Mouse (Mus musculus) neural tube, embryonic 11.5 days (tissue): Measurements from ENCODE around the gene Chac1. TPM values are rescaled to one million over a fixed set of nuclear protein-coding genes. Genes with fewer than 3 reads are reported as not detected.

Experiments used
- ATAC-seq: fragments of 200-750 bp; cut with Nextera tagmentation; 2 replicates; pipeline ENCODE4 v1.8.0; 2017; ENCODE audit warnings: moderate number of reproducible peaks, mild to moderate bottlenecking, moderate TSS enrichment, moderate library complexity; ENCODE audit not compliant: insufficient read depth, low FRiP score, low TSS enrichment
- DNase-seq: peaks from one replicate; pipeline ENCODE4 v3.0.0-alpha.2; 2015; ENCODE audit warnings: low spot score
- H3K27ac ChIP-seq: fragments of 300-500 bp; sonication (generic); 2 replicates; pipeline ENCODE4 v1.5.1; 2014; ENCODE audit warnings: low read depth, mild to moderate bottlenecking, low read length
- H3K27me3 ChIP-seq: fragments of 300-500 bp; sonication (generic); 2 replicates; pipeline ENCODE4 v1.6.1; 2014; ENCODE audit warnings: mild to moderate bottlenecking, low read length, mixed read lengths; ENCODE audit not compliant: control insufficient read depth, insufficient read depth
- H3K36me3 ChIP-seq: fragments of 300-500 bp; sonication (generic); 2 replicates; pipeline ENCODE4 v1.6.1; 2014; ENCODE audit warnings: mild to moderate bottlenecking, low read length, moderate library complexity, mixed read lengths; ENCODE audit not compliant: control insufficient read depth, insufficient read depth
- H3K4me1 ChIP-seq: fragments of 300-500 bp; sonication (generic); 2 replicates; pipeline ENCODE4 v1.6.1; 2014; ENCODE audit warnings: low read length, mixed read lengths; ENCODE audit not compliant: control insufficient read depth, insufficient read depth
- H3K4me2 ChIP-seq: fragments of 300-500 bp; sonication (generic); 2 replicates; pipeline ENCODE4 v1.6.1; 2014; ENCODE audit warnings: low read depth, mild to moderate bottlenecking, moderate library complexity
- H3K4me3 ChIP-seq: fragments of 300-500 bp; sonication (generic); 2 replicates; pipeline ENCODE4 v1.5.1; 2014; ENCODE audit warnings: low read depth, low read length
- H3K9ac ChIP-seq: fragments of 300-500 bp; sonication (generic); 2 replicates; pipeline ENCODE4 v1.6.1; 2014; ENCODE audit warnings: mild to moderate bottlenecking, low read length
- H3K9me3 ChIP-seq: fragments of 300-500 bp; sonication (generic); 2 replicates; pipeline ENCODE4 v1.6.1; 2016; ENCODE audit warnings: low read length; ENCODE audit not compliant: control insufficient read depth
- WGBS: fragments of 180-500 bp; shearing (Covaris S2); extraction: QIAGEN DNeasy Blood & Tissue Kit; methylation state at CpG from one replicate; pipeline ENCODE4 v1.1.7; 2014; 5-methylcytosine and 5-hydroxymethylcytosine counted together
- polyA plus RNA-seq: library from polyadenylated mRNA; unstranded; fragments of >200 nt; fragmentation: Nextera tagmentation; extraction: Ambion mirVana; gene quantifications from 2 replicates; pipeline ENCODE4 v1.2.1, GENCODE M21; 2014

Gene Chac1
- polyA plus RNA-seq, result 0.95 and 1.3 TPM in 2 replicates

DNA sequence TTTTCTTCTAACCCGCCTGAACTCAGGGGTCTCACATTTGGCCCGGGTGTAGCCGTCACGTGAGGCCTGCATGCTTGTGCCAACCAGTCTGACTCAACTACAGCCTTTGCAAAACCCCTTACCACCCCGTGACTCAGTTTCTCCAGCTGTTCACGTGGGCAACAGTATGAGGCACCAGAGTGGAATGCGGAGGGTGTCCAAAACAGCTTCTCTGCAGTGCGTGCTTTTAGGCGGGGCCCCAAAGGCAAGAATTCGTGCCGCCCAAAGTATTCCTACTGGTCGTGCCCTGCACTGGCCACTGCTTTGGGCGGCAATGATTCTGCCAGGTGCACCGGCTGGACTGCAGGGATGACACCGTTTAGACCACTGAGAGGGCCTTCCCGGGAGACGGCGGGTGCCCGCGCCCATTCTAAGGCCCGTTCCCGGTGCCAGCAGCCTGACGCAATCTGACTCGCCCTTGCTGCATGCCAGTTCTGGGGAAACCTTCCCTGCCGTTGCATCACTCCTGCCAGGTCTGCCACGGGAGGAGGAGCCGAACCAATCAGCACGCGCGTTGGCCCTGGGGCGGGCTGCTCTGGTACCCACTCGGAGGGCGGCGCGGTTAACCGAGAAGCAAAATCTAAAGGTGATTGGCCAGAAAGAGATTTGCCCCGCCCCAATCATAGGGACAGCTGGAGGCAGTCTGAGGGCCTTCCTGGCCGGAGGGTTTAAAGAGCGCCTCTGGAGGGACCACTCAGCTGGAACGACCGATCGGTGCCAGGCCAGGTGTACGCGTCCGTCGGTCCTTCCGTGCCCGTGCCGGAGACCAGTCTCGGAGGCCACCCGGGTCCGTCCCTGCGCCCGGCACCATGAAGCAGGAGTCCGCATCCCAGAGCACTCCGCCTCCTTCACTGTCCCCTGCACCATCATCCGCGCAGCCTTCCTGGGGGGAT, at the start of gene Chac1:
TSS of gene Chac1 (plus strand) at position 675 of the 932 bp plus-strand sequence.
- whole genome bisulfite sequencing, result 5% methylated on average over 58 of the region's 58 CpGs
- Histone ChIP-seq H3K4me1 (0 out of 2 replicates have a peak, but pooled peaks cover 3% of the 10 kb centered on the region), H3K27ac (no peak within 1 kb of the TSS), H3K27me3 (peaks cover 15% of the 10 kb centered on the region), H3K9me3 (no peaks in the 10 kb centered on the region), H3K4me2 (peak within 1 kb of the TSS; percentile 92), H3K4me3 (peak within 1 kb of the TSS; percentile 49), H3K36me3 (no peaks in the 10 kb centered on the region), H3K9ac (peak within 1 kb of the TSS; percentile 61)
- DNase-seq (peak; percentile 81), ATAC-seq (peak; percentile 96)

DNA sequence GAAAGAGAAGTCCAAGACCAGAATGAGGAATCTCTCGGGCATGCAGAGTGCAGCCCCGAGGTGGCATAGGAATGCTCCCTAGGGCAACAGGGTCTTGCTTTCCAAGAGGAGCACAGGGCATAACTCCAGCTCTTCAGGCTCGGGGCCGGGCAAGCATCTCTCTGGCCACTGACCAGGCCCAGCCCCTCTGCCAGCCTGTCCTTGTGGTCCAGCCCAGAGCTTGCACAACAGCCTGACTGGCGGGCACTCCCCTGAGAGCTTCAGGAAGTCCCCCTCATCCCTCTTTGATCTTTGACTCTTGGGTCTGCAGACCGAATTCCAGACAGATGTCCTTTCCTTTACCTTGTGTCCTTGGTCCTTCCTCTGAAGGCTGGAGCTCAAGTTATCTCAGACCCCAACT, 48.2 kb upstream of the Chac1 start:
- H3K9me3 ChIP-seq, result no peaks in the 10 kb centered on the region
- H3K36me3 ChIP-seq, result 0 out of 2 replicates have a peak, but pooled peaks cover 2% of the 10 kb centered on the region
- no peaks in the 10 kb centered on the region for H3K27me3 ChIP-seq
- H3K4me3 ChIP-seq, result no peak overlapping the region
- WGBS, result 64% methylated on average over 6 of the region's 6 CpGs
- H3K4me2 ChIP-seq, result no peak overlapping the region
- H3K27ac ChIP-seq, result no peak overlapping the region
- DNase-seq (no peak), ATAC-seq (no peak)
- no peak overlapping the region for H3K9ac ChIP-seq
- H3K4me1 ChIP-seq, result peaks cover 5% of the 10 kb centered on the region; the same call in 1 of the 2 replicates

GRCm38 (mm10) chr2:119304391-119304790, 46.6 kb upstream of the Chac1 start:
- Histone ChIP-seq H3K4me1 (peaks cover 5% of the 10 kb centered on the region; the same call in 1 of the 2 replicates), H3K9me3 (no peaks in the 10 kb centered on the region), H3K36me3 (no peaks in the 10 kb centered on the region), H3K9ac (no peak overlapping the region), H3K4me3 (no peak overlapping the region), H3K4me2 (no peak overlapping the region), H3K27me3 (no peaks in the 10 kb centered on the region), H3K27ac (no peak overlapping the region)
- WGBS, result 56% methylated on average over 3 of the region's 3 CpGs
- no peak for DNase-seq
- no peak for ATAC-seq

- Histone ChIP-seq H3K4me2 (no peak overlapping the region), H3K27me3 (no peaks in the 10 kb centered on the region), H3K4me3 (no peak overlapping the region), H3K4me1 (peaks cover 5% of the 10 kb centered on the region; the same call in 1 of the 2 replicates), H3K9ac (0 out of 2 replicates have a peak overlapping the region, but pooled peaks have one; percentile 11), H3K36me3 (no peaks in the 10 kb centered on the region), H3K27ac (no peak overlapping the region), H3K9me3 (no peaks in the 10 kb centered on the region)
- peak; percentile 49 for DNase-seq
- peak; percentile 59; the same call in 1 of the 2 replicates for ATAC-seq
- 15% methylated on average over 3 of the region's 3 CpGs for WGBS
These were observed 46.2 kb upstream of the Chac1 start for GRCm38 (mm10) chr2:119304798-119305208.

GRCm38 (mm10) chr2:119311544-119311943, 39.5 kb upstream of the Chac1 start:
- 49% methylated on average over 12 of the region's 12 CpGs for WGBS
- no peak for DNase-seq
- H3K4me2 ChIP-seq, result no peak overlapping the region
- no peak for ATAC-seq
- H3K4me3 ChIP-seq, result no peak overlapping the region
- no peaks in the 10 kb centered on the region for H3K27me3 ChIP-seq
- no peak overlapping the region for H3K9ac ChIP-seq
- H3K9me3 ChIP-seq, result no peaks in the 10 kb centered on the region
- H3K27ac ChIP-seq, result no peak overlapping the region
- no peaks in the 10 kb centered on the region for H3K4me1 ChIP-seq
- H3K36me3 ChIP-seq, result no peaks in the 10 kb centered on the region

DNA sequence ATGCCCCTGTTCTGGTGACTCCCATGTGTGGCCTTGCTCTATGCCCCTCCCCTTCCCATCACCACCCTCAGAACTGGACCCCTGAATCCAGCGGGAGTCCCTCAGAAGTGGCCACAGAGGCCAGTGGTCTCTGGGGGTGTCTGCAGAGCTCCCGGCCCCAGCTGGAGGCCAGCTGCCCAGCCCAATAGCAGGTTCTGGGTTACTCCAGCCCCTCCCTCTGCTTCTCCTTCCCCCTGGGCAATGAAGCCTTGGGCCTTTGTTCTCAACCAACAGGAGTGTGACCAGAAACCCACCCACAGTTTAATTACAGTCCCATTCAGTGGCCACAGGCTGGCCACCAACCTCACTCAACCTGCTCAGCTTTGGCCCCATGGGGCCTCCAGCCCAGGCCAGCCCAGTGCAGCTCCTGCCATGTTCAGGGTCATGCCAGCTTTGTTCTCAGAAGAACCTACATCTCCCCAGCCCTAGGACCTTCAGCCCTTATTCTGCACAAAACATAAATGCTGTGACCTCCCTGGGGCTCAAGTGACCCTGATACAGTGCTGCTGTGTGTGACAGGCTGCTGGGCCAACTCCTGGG, 38.6 kb upstream of the Chac1 start:
- Histone ChIP-seq H3K4me2 (no peak overlapping the region), H3K4me1 (no peaks in the 10 kb centered on the region), H3K9me3 (no peaks in the 10 kb centered on the region), H3K27me3 (no peaks in the 10 kb centered on the region), H3K9ac (no peak overlapping the region), H3K36me3 (no peaks in the 10 kb centered on the region), H3K27ac (no peak overlapping the region), H3K4me3 (no peak overlapping the region)
- ATAC-seq (no peak), DNase-seq (no peak)
- 7% methylated on average over 2 of the region's 2 CpGs for WGBS

GRCm38 (mm10) chr2:119313780-119314479, 37.1 kb upstream of the Chac1 start:
- Histone ChIP-seq H3K27ac (no peak overlapping the region), H3K36me3 (no peaks in the 10 kb centered on the region), H3K4me3 (no peak overlapping the region), H3K9ac (no peak overlapping the region), H3K4me2 (no peak overlapping the region), H3K9me3 (no peaks in the 10 kb centered on the region), H3K4me1 (no peaks in the 10 kb centered on the region), H3K27me3 (peaks cover 6% of the 10 kb centered on the region)
- ATAC-seq (no peak), DNase-seq (no peak)
- 25% methylated on average over 10 of the region's 10 CpGs for WGBS

DNA sequence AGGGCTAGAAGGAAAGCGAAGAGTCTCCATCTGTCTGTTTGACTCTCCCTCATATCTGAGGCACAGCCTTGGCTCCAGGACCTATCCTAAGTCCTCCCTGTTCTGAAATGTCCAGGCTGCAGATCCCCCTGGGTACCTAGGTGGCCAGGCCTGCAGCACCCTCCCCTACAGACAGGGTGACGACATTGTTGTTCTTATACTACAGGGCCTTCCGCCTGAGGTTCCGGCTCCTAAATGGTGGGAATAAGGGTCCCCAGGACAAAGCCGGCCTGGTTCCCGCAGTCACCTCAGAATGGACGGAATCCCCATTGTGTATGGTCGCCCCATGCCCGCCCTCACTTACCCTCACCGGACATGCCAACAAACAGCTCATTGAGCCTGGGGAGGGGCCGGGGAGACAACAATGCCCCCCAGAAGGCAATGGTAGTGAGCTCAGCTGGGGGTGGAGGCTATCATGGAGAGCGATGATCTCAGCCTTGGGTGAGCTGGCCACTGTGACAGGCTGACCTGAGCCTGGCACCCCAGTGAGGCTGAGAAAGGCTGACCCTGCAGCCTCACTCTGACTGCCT, 36.2 kb upstream of the Chac1 start:
- Histone ChIP-seq H3K9me3 (no peaks in the 10 kb centered on the region), H3K4me2 (no peak overlapping the region), H3K9ac (no peak overlapping the region), H3K4me3 (no peak overlapping the region), H3K36me3 (no peaks in the 10 kb centered on the region), H3K27ac (no peak overlapping the region), H3K4me1 (no peaks in the 10 kb centered on the region), H3K27me3 (peaks cover 10% of the 10 kb centered on the region)
- ATAC-seq (no peak), DNase-seq (no peak)
- 53% methylated on average over 12 of the region's 12 CpGs for WGBS
